Mouse (Mus musculus): ENCODE results near the gene Ubl3. TPM values are rescaled to one million over a fixed set of nuclear protein-coding genes. Genes with fewer than 3 reads are reported as not detected.

The Ubl3 gene
- total and polyA plus RNA-seq, 2 experiments from 2014 or later = 108 to 157 TPM

GRCm38 (mm10) chr5:148532201-148532600 is 20.4 kb downstream of the Ubl3 start:
- TF ChIP-seq CTCF (IDR thresholded peaks at IDR 0.05; ENCODE audit: low read depth) = no peak
- ATAC-seq (no peak), DNase-seq (ENCODE audit: low spot score) (peak; percentile 41)
- H3K4me2 ChIP-seq (ENCODE audit: low read depth, low read length) = no peak overlapping the region
- H3K27ac ChIP-seq = peak overlapping the region; percentile 60; the same call in 1 of the 2 replicates
- WGBS = 18% methylated on average over 5 of the region's 5 CpGs
- peaks cover 13% of the 10 kb centered on the region for H3K4me1 ChIP-seq (ENCODE audit: insufficient read depth, low read length)
- no peak overlapping the region for H3K9ac ChIP-seq (replicated peaks; ENCODE audit: low read length)
- H3K4me3 ChIP-seq (ENCODE audit: low read length) = no peak overlapping the region
- no peaks in the 10 kb centered on the region for H3K9me3 ChIP-seq (ENCODE audit: low read length)
- no peaks in the 10 kb centered on the region for H3K36me3 ChIP-seq (ENCODE audit: insufficient read depth, low read length)
- H3K27me3 ChIP-seq (ENCODE audit: insufficient read depth, low read length) = no peaks in the 10 kb centered on the region

- Histone ChIP-seq H3K27ac (no peak overlapping the region), H3K9me3 (ENCODE audit: low read length) (no peaks in the 10 kb centered on the region), H3K4me2 (ENCODE audit: low read depth, low read length) (no peak overlapping the region), H3K9ac (replicated peaks; ENCODE audit: low read length) (no peak overlapping the region), H3K36me3 (ENCODE audit: insufficient read depth, low read length) (no peaks in the 10 kb centered on the region), H3K27me3 (ENCODE audit: insufficient read depth, low read length) (no peaks in the 10 kb centered on the region), H3K4me1 (ENCODE audit: insufficient read depth, low read length) (peaks cover 9% of the 10 kb centered on the region; the same call in 1 of the 2 replicates), H3K4me3 (ENCODE audit: low read length) (no peak overlapping the region)
- TF ChIP-seq CTCF (IDR thresholded peaks at IDR 0.05; ENCODE audit: low read depth) = no peak
- WGBS = 53% methylated on average over 6 of the region's 6 CpGs
- no peak for DNase-seq (ENCODE audit: low spot score)
- no peak for ATAC-seq
Observed at GRCm38 (mm10) chr5:148527632-148528031, 25.0 kb downstream of the Ubl3 start.

GRCm38 (mm10) chr5:148526631-148527030 is 26.0 kb downstream of the Ubl3 start:
- H3K27me3 ChIP-seq (ENCODE audit: insufficient read depth, low read length) = no peaks in the 10 kb centered on the region
- WGBS = 56% methylated on average over 8 of the region's 8 CpGs
- H3K4me3 ChIP-seq (ENCODE audit: low read length) = no peak overlapping the region
- no peaks in the 10 kb centered on the region for H3K36me3 ChIP-seq (ENCODE audit: insufficient read depth, low read length)
- H3K27ac ChIP-seq = no peak overlapping the region
- H3K4me1 ChIP-seq (ENCODE audit: insufficient read depth, low read length) = peaks cover 6% of the 10 kb centered on the region; the same call in 1 of the 2 replicates
- ATAC-seq (no peak), DNase-seq (ENCODE audit: low spot score) (no peak)
- no peaks in the 10 kb centered on the region for H3K9me3 ChIP-seq (ENCODE audit: low read length)
- no peak overlapping the region for H3K9ac ChIP-seq (replicated peaks; ENCODE audit: low read length)
- H3K4me2 ChIP-seq (ENCODE audit: low read depth, low read length) = no peak overlapping the region
- TF ChIP-seq CTCF (IDR thresholded peaks at IDR 0.05; ENCODE audit: low read depth) = no peak

GRCm38 (mm10) chr5:148523202-148523971 is 29.2 kb downstream of the Ubl3 start:
- no peaks in the 10 kb centered on the region for H3K27me3 ChIP-seq (ENCODE audit: insufficient read depth, low read length)
- no peak for ATAC-seq
- no peak overlapping the region for H3K4me3 ChIP-seq (ENCODE audit: low read length)
- no peak overlapping the region for H3K27ac ChIP-seq
- H3K4me2 ChIP-seq (ENCODE audit: low read depth, low read length) = no peak overlapping the region
- H3K9me3 ChIP-seq (ENCODE audit: low read length) = no peaks in the 10 kb centered on the region
- no peak for TF ChIP-seq CTCF (IDR thresholded peaks at IDR 0.05; ENCODE audit: low read depth)
- H3K4me1 ChIP-seq (ENCODE audit: insufficient read depth, low read length) = peaks cover 14% of the 10 kb centered on the region
- no peak for DNase-seq (ENCODE audit: low spot score)
- H3K36me3 ChIP-seq (ENCODE audit: insufficient read depth, low read length) = no peaks in the 10 kb centered on the region
- no peak overlapping the region for H3K9ac ChIP-seq (replicated peaks; ENCODE audit: low read length)
- WGBS = 68% methylated on average over 5 of the region's 5 CpGs

- Histone ChIP-seq H3K4me1 (ENCODE audit: insufficient read depth, low read length) (peaks cover 14% of the 10 kb centered on the region), H3K9me3 (ENCODE audit: low read length) (no peaks in the 10 kb centered on the region), H3K4me3 (ENCODE audit: low read length) (no peak overlapping the region), H3K36me3 (ENCODE audit: insufficient read depth, low read length) (no peaks in the 10 kb centered on the region), H3K27ac (no peak overlapping the region), H3K27me3 (ENCODE audit: insufficient read depth, low read length) (no peaks in the 10 kb centered on the region), H3K9ac (replicated peaks; ENCODE audit: low read length) (no peak overlapping the region), H3K4me2 (ENCODE audit: low read depth, low read length) (no peak overlapping the region)
- 76% methylated on average over 3 of the region's 3 CpGs for WGBS
- ATAC-seq = no peak
- no peak for DNase-seq (ENCODE audit: low spot score)
- TF ChIP-seq CTCF (IDR thresholded peaks at IDR 0.05; ENCODE audit: low read depth) = no peak
Observed at GRCm38 (mm10) chr5:148522378-148522777, 30.2 kb downstream of the Ubl3 start.

GRCm38 (mm10) chr5:148517445-148517844 is 35.1 kb downstream of the Ubl3 start:
- no peak for DNase-seq (ENCODE audit: low spot score)
- peaks cover 12% of the 10 kb centered on the region for H3K4me1 ChIP-seq (ENCODE audit: insufficient read depth, low read length)
- no peaks in the 10 kb centered on the region for H3K36me3 ChIP-seq (ENCODE audit: insufficient read depth, low read length)
- no peak overlapping the region for H3K27ac ChIP-seq
- no peak for TF ChIP-seq CTCF (IDR thresholded peaks at IDR 0.05; ENCODE audit: low read depth)
- H3K27me3 ChIP-seq (ENCODE audit: insufficient read depth, low read length) = no peaks in the 10 kb centered on the region
- no peak overlapping the region for H3K4me2 ChIP-seq (ENCODE audit: low read depth, low read length)
- ATAC-seq = no peak
- H3K9ac ChIP-seq (replicated peaks; ENCODE audit: low read length) = no peak overlapping the region
- no peaks in the 10 kb centered on the region for H3K9me3 ChIP-seq (ENCODE audit: low read length)
- no peak overlapping the region for H3K4me3 ChIP-seq (ENCODE audit: low read length)
- WGBS = 78% methylated on average over 4 of the region's 4 CpGs

GRCm38 (mm10) chr5:148512042-148512640 is 40.4 kb downstream of the Ubl3 start:
- no peaks in the 10 kb centered on the region for H3K9me3 ChIP-seq (ENCODE audit: low read length)
- DNase-seq (ENCODE audit: low spot score) (no peak), ATAC-seq (no peak)
- 75% methylated on average over 5 of the region's 5 CpGs for WGBS
- H3K4me1 ChIP-seq (ENCODE audit: insufficient read depth, low read length) = peaks cover 4% of the 10 kb centered on the region; the same call in 1 of the 2 replicates
- no peak overlapping the region for H3K27ac ChIP-seq
- no peak overlapping the region for H3K9ac ChIP-seq (replicated peaks; ENCODE audit: low read length)
- TF ChIP-seq CTCF (IDR thresholded peaks at IDR 0.05; ENCODE audit: low read depth) = no peak
- no peak overlapping the region for H3K4me3 ChIP-seq (ENCODE audit: low read length)
- H3K36me3 ChIP-seq (ENCODE audit: insufficient read depth, low read length) = peaks cover 22% of the 10 kb centered on the region; the same call in 1 of the 2 replicates
- H3K4me2 ChIP-seq (ENCODE audit: low read depth, low read length) = no peak overlapping the region
- H3K27me3 ChIP-seq (ENCODE audit: insufficient read depth, low read length) = no peaks in the 10 kb centered on the region

All from hindbrain, postnatal 0 days (tissue).